Mouse (Mus musculus) liver, embryonic 12.5 days (tissue): Measurements from ENCODE around the gene Cep19. TPM values are rescaled to one million over a fixed set of nuclear protein-coding genes. Genes with fewer than 3 reads are reported as not detected.

Experiments used
- ATAC-seq: fragments of 200-750 bp; cut with Nextera tagmentation; 2 replicates; pipeline ENCODE4 v1.8.0; 2017; ENCODE audit warnings: moderate number of reproducible peaks, mild to moderate bottlenecking, moderate library complexity
- H3K27ac ChIP-seq: fragments of 300-500 bp; sonication (generic); 2 replicates; pipeline ENCODE4 v1.5.1; 2016; ENCODE audit warnings: mild to moderate bottlenecking
- H3K27me3 ChIP-seq: fragments of 300-500 bp; sonication (generic); replicated peaks from 2 replicates; pipeline ENCODE4 v1.6.1; 2016; ENCODE audit warnings: mild to moderate bottlenecking, moderate library complexity
- H3K36me3 ChIP-seq: fragments of 300-500 bp; sonication (generic); 2 replicates; pipeline ENCODE4 v1.6.1; 2016; ENCODE audit warnings: mild to moderate bottlenecking, moderate library complexity
- H3K4me1 ChIP-seq: fragments of 300-500 bp; sonication (generic); 2 replicates; pipeline ENCODE4 v1.6.1; 2016
- H3K4me2 ChIP-seq: fragments of 300-500 bp; sonication (generic); 2 replicates; pipeline ENCODE4 v1.6.1; 2016; ENCODE audit warnings: mild to moderate bottlenecking, moderate library complexity
- H3K4me3 ChIP-seq: fragments of 300-500 bp; sonication (generic); 2 replicates; pipeline ENCODE4 v1.5.1; 2016; ENCODE audit warnings: mild to moderate bottlenecking, moderate library complexity
- H3K9ac ChIP-seq: fragments of 300-500 bp; sonication (generic); 2 replicates; pipeline ENCODE4 v1.6.1; 2016; ENCODE audit warnings: mild to moderate bottlenecking, moderate library complexity
- H3K9me3 ChIP-seq: fragments of 300-500 bp; sonication (generic); replicated peaks from 2 replicates; pipeline ENCODE4 v1.6.1; 2016; ENCODE audit warnings: mild to moderate bottlenecking, moderate library complexity
- WGBS: fragments of 180-500 bp; shearing (Covaris S2); methylation state at CpG from one replicate; pipeline ENCODE4 v1.1.7; 2016; ENCODE audit not compliant: insufficient replicate concordance; 5-methylcytosine and 5-hydroxymethylcytosine counted together
- polyA plus RNA-seq: library from polyadenylated mRNA; unstranded; fragments of >200 nt; fragmentation: Nextera tagmentation; extraction: Ambion mirVana; gene quantifications from 2 replicates; pipeline ENCODE4 v1.2.1, GENCODE M21; 2016

Cep19 gene
- polyA plus RNA-seq, 1 experiment from 2014 or later, result 7.6 TPM

- Histone ChIP-seq H3K36me3 (no peaks in the 10 kb centered on the region), H3K27me3 (no peaks in the 10 kb centered on the region), H3K9me3 (no peaks in the 10 kb centered on the region), H3K4me2 (peak overlapping the region; percentile 77), H3K27ac (peak overlapping the region; percentile 67), H3K9ac (peak overlapping the region; percentile 64), H3K4me3 (peak overlapping the region; percentile 56), H3K4me1 (peaks cover 23% of the 10 kb centered on the region)
- 0 out of 2 replicates have a peak, but pooled peaks have one; percentile 10 for ATAC-seq
- 43% methylated on average over 20 of the region's 20 CpGs for WGBS
These were observed 30.0 kb downstream of the Cep19 start for GRCm38 (mm10) chr16:32129449-32130189.

DNA sequence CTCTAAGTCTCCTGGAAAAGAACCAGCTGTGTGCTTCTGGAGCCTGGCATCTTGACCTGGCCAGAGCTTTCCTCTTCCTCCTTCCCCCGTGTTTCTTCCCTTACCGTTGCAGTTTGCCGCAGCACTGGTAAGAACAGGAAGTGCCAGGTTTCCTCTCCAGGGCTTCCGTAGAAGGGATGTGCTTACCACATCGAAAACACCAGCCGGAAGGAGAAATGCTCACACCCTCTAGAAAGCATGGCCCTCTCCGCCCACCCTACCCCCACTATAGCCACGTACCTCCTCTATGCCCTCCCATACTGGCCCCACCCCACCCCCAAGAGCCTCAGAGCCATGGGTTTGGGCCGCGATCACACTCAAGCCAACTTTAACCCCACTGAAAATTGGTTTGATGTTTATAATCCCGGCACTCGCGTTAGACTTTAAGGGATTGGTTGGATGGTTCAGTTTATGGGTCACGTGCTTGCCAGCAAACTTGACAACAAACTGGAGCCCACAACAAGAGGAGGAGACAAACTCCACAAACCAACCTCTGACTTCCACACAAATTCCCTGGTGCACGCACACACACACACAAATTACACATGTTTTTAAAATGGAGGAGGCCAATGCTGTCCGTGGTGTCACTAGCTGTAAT is 30.7 kb downstream of the Cep19 start:
- WGBS, result 18% methylated on average over 16 of the region's 16 CpGs
- Histone ChIP-seq H3K4me2 (peak overlapping the region; percentile 77), H3K4me3 (peak overlapping the region; percentile 56), H3K9ac (peak overlapping the region; percentile 64), H3K9me3 (no peaks in the 10 kb centered on the region), H3K27me3 (no peaks in the 10 kb centered on the region), H3K4me1 (peaks cover 23% of the 10 kb centered on the region), H3K36me3 (no peaks in the 10 kb centered on the region), H3K27ac (peak overlapping the region; percentile 67)
- ATAC-seq, result peak; percentile 85

- Histone ChIP-seq H3K27me3 (no peaks in the 10 kb centered on the region), H3K9me3 (no peaks in the 10 kb centered on the region), H3K4me1 (peaks cover 23% of the 10 kb centered on the region), H3K4me3 (no peak overlapping the region), H3K27ac (no peak overlapping the region), H3K9ac (no peak overlapping the region), H3K36me3 (no peaks in the 10 kb centered on the region), H3K4me2 (no peak overlapping the region)
- 0 out of 2 replicates have a peak, but pooled peaks have one; percentile 52 for ATAC-seq
- WGBS, result 67% methylated on average over 3 of the region's 3 CpGs
These were observed 33.5 kb downstream of the Cep19 start for GRCm38 (mm10) chr16:32133148-32133547.

GRCm38 (mm10) chr16:32135842-32136357 is 36.3 kb downstream of the Cep19 start:
- 70% methylated on average over 7 of the region's 7 CpGs for WGBS
- Histone ChIP-seq H3K9me3 (no peaks in the 10 kb centered on the region), H3K9ac (no peak overlapping the region), H3K4me2 (no peak overlapping the region), H3K27ac (no peak overlapping the region), H3K4me3 (no peak overlapping the region), H3K27me3 (0 out of 2 replicates have a peak, but pooled peaks cover 4% of the 10 kb centered on the region), H3K36me3 (no peaks in the 10 kb centered on the region), H3K4me1 (peaks cover 5% of the 10 kb centered on the region)
- no peak for ATAC-seq

DNA sequence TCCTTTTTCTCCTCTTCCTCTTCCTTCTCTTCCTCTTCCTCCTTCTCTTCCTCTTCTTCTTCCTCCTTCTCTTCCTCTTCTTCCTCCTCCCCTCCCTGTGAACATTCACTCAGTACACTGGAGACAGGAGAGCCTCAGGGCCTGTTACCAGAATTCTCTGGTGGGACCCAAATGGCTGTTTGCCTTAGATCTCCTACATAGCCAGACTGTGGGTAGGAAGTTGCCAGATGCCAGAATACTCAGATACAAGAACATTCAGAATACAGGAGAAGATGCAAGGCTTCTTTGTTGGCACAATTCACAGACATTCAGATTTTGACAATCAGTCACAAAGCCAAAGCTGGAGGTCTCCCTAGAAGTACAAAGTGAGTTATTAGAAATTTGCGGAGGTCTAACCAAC is 39.4 kb downstream of the Cep19 start:
- Histone ChIP-seq H3K36me3 (peaks cover 22% of the 10 kb centered on the region), H3K9me3 (peaks cover 12% of the 10 kb centered on the region), H3K9ac (no peak overlapping the region), H3K4me1 (no peaks in the 10 kb centered on the region), H3K27ac (no peak overlapping the region), H3K4me3 (no peak overlapping the region), H3K4me2 (no peak overlapping the region), H3K27me3 (0 out of 2 replicates have a peak, but pooled peaks cover 4% of the 10 kb centered on the region)
- no peak for ATAC-seq
- 91% methylated on average over 1 of the region's 1 CpGs for WGBS

DNA sequence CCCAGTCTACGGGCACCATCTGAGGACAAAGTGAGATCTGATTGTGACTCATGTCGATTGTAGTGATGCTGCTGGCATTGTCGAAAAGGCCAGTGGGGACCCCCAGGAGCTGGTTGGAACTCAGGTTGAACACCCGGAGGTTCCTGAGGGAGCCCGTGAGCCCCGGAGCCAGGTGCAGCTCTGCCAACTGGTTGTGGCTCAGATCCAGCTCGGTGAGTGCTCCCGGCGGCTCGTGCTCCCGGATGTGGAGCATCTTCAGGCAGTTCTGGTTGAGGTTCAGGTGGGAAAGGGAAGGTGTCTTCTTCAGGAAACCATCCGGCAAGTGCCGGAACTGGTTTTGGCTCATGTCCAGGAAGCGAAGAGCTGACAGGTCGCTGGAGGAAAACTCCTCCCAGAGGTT is 44.2 kb downstream of the Cep19 start:
- no peak overlapping the region for H3K4me3 ChIP-seq
- 0 out of 2 replicates have a peak, but pooled peaks cover 4% of the 10 kb centered on the region for H3K27me3 ChIP-seq
- H3K36me3 ChIP-seq, result peaks cover 61% of the 10 kb centered on the region
- ATAC-seq, result no peak
- H3K4me2 ChIP-seq, result no peak overlapping the region
- WGBS, result 90% methylated on average over 15 of the region's 15 CpGs
- H3K4me1 ChIP-seq, result no peaks in the 10 kb centered on the region
- peaks cover 26% of the 10 kb centered on the region for H3K9me3 ChIP-seq
- H3K27ac ChIP-seq, result no peak overlapping the region
- no peak overlapping the region for H3K9ac ChIP-seq

- Histone ChIP-seq H3K4me2 (no peak overlapping the region), H3K4me3 (no peak overlapping the region), H3K9me3 (peaks cover 26% of the 10 kb centered on the region), H3K9ac (no peak overlapping the region), H3K27me3 (0 out of 2 replicates have a peak, but pooled peaks cover under 1% of the 10 kb centered on the region), H3K36me3 (peaks cover 61% of the 10 kb centered on the region), H3K27ac (no peak overlapping the region), H3K4me1 (no peaks in the 10 kb centered on the region)
- ATAC-seq, result no peak
- WGBS, result 91% methylated on average over 17 of the region's 17 CpGs
These were observed 45.0 kb downstream of the Cep19 start for GRCm38 (mm10) chr16:32144592-32144991.

DNA sequence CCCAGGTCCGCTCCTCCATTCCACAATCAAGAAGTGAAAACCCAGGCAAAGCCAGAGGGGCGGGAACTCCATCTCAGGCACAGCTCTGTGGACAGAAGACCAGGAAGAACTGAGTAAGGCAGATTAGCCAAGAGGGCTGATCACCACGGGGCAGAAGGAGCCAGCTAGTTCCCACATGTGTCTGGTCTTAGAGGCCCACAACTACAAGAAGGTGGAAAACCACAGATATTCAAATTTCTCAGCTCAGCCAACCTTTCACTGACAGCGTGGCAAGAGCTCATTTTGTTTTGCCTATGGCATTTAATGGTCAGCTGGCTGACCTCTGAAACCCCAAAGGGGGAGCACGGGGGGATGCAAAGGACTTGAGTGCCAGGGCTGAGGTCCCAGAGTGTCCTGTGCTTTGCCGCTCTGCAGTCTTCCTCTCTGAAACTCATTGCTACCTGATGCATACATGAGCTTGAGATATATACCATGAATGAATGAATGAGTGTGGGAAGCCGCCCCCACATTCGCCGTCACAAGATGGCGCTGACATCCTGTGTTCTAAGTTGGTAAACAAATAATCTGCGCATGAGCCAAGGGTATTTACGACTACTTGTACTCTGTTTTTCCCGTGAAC is 48.1 kb downstream of the Cep19 start:
- 0 out of 2 replicates have a peak, but pooled peaks have one; percentile 44 for ATAC-seq
- peaks cover 26% of the 10 kb centered on the region for H3K9me3 ChIP-seq
- H3K4me2 ChIP-seq, result peak overlapping the region; percentile 51
- WGBS, result 61% methylated on average over 11 of the region's 13 CpGs
- peaks cover 51% of the 10 kb centered on the region for H3K36me3 ChIP-seq
- peak overlapping the region; percentile 66 for H3K27ac ChIP-seq
- H3K27me3 ChIP-seq, result no peaks in the 10 kb centered on the region
- peak overlapping the region; percentile 40 for H3K4me3 ChIP-seq
- no peak overlapping the region; the same call in 1 of the 2 replicates for H3K9ac ChIP-seq
- no peaks in the 10 kb centered on the region for H3K4me1 ChIP-seq

DNA sequence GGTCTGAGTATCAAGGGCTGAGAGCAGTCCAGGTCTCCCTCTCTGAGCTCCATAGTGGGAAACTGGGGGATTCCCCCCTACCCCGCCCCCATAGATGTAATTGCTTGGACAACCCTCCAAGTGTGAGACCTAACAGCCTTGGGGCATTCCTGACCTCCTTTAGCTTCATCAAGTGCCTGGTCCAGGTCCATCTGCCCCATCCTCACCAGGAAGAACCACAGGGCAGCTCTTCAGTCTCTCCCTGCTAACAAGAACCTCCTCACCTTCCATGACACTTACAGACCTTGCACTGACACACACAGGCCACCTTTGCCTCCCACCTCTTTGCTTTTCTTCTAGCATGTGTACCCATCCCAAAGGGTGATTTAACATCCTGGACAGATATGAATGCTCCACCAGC is 54.4 kb downstream of the Cep19 start:
- no peak for ATAC-seq
- WGBS, result 82% methylated on average over 1 of the region's 1 CpGs

GRCm38 (mm10) chr16:32154437-32154836 is 54.8 kb downstream of the Cep19 start:
- H3K4me2 ChIP-seq, result no peak overlapping the region
- 67% methylated on average over 13 of the region's 13 CpGs for WGBS

More for the DNA sequence above, 54.4 kb downstream of the Cep19 start:
- H3K27ac ChIP-seq, result no peak overlapping the region
- no peak overlapping the region for H3K4me3 ChIP-seq
- no peaks in the 10 kb centered on the region for H3K4me1 ChIP-seq
- H3K9me3 ChIP-seq, result no peaks in the 10 kb centered on the region
- peaks cover 38% of the 10 kb centered on the region for H3K36me3 ChIP-seq
- no peak overlapping the region for H3K4me2 ChIP-seq
- no peaks in the 10 kb centered on the region for H3K27me3 ChIP-seq
- no peak overlapping the region for H3K9ac ChIP-seq

GRCm38 (mm10) chr16:32156719-32157118 is 57.1 kb downstream of the Cep19 start:
- no peak for ATAC-seq
- Histone ChIP-seq H3K4me3 (no peak overlapping the region), H3K4me1 (no peaks in the 10 kb centered on the region), H3K9ac (no peak overlapping the region), H3K4me2 (no peak overlapping the region), H3K27me3 (no peaks in the 10 kb centered on the region), H3K36me3 (peaks cover 49% of the 10 kb centered on the region), H3K27ac (no peak overlapping the region), H3K9me3 (no peaks in the 10 kb centered on the region)
- 68% methylated on average over 3 of the region's 3 CpGs for WGBS

More at GRCm38 (mm10) chr16:32154437-32154836, 54.8 kb downstream of the Cep19 start:
- no peaks in the 10 kb centered on the region for H3K27me3 ChIP-seq
- H3K4me1 ChIP-seq, result no peaks in the 10 kb centered on the region
- no peak overlapping the region for H3K9ac ChIP-seq
- no peak for ATAC-seq
- no peak overlapping the region for H3K4me3 ChIP-seq
- H3K9me3 ChIP-seq, result no peaks in the 10 kb centered on the region
- peaks cover 38% of the 10 kb centered on the region for H3K36me3 ChIP-seq
- H3K27ac ChIP-seq, result no peak overlapping the region
